Mouse (Mus musculus) myocyte (in vitro differentiated cells): Measurements from ENCODE around the gene Sh3rf1. TPM values are rescaled to one million over a fixed set of nuclear protein-coding genes. Genes with fewer than 3 reads are reported as not detected.

Experiments
- H3K27me3 ChIP-seq: one replicate; pipeline ENCODE4 v1.6.1; 2011; ENCODE audit not compliant: control insufficient read depth, insufficient read depth, insufficient read length
- H3K36me3 ChIP-seq: one replicate; pipeline ENCODE4 v1.6.1; 2011; ENCODE audit not compliant: control insufficient read depth, insufficient read depth
- H3K4me2 ChIP-seq: one replicate; pipeline ENCODE4 v1.6.1; 2011; ENCODE audit warnings: low read depth, control low read depth
- H3K4me3 ChIP-seq: one replicate; pipeline ENCODE4 v1.5.1; 2011; ENCODE audit warnings: mild to moderate bottlenecking, control low read depth, moderate library complexity
- H3K79me2 ChIP-seq: one replicate; pipeline ENCODE4 v1.6.1; 2011; ENCODE audit not compliant: control insufficient read depth, insufficient read depth
- H3ac ChIP-seq: one replicate; pipeline ENCODE4 v1.6.1; 2011; ENCODE audit not compliant: control insufficient read depth, insufficient read length
- CEBPB ChIP-seq: IDR thresholded peaks from 2 replicates; pipeline ENCODE4 v1.6.1; 2011; ENCODE audit warnings: mild to moderate bottlenecking, moderate library complexity; ENCODE audit not compliant: poor library complexity, insufficient read depth, severe bottlenecking
- E2F4 ChIP-seq: IDR thresholded peaks from one replicate; pipeline ENCODE4 v1.6.1; 2011; ENCODE audit warnings: mild to moderate bottlenecking, control low read depth, moderate library complexity; ENCODE audit not compliant: insufficient read depth
- MAX ChIP-seq: IDR thresholded peaks from one replicate; pipeline ENCODE4 v1.6.1; 2011; ENCODE audit warnings: low read depth, mild to moderate bottlenecking, control low read depth
- MYOD1 ChIP-seq, 3 experiments: IDR thresholded peaks; one replicate each; pipeline ENCODE4 v1.6.1; 2011; ENCODE audit warnings: control low read depth in 2 of 3, low read depth in 2 of 3, mild to moderate bottlenecking in 2 of 3, moderate library complexity in 1 of 3; ENCODE audit not compliant: insufficient read length in 2 of 3, control insufficient read depth in 1 of 3
- MYOG ChIP-seq, 3 experiments: IDR thresholded peaks; one replicate each; pipeline ENCODE4 v1.6.1; 2011; ENCODE audit warnings: control low read depth in 2 of 3, low read depth in 2 of 3, mild to moderate bottlenecking in 2 of 3; ENCODE audit not compliant: insufficient read length in 2 of 3, control insufficient read depth in 1 of 3, insufficient read depth in 1 of 3
- POLR2A ChIP-seq: IDR thresholded peaks from one replicate; pipeline ENCODE4 v1.6.1; 2011; ENCODE audit warnings: low read depth, mild to moderate bottlenecking, control low read depth, moderate library complexity; ENCODE audit not compliant: insufficient read length
- POLR2AphosphoS2 ChIP-seq: IDR thresholded peaks from one replicate; pipeline ENCODE4 v1.6.1; 2011; ENCODE audit warnings: low read depth, control low read depth; ENCODE audit not compliant: insufficient read length
- REST ChIP-seq: IDR thresholded peaks from one replicate; pipeline ENCODE4 v1.6.1; 2011; ENCODE audit warnings: mild to moderate bottlenecking, control low read depth, moderate library complexity; ENCODE audit not compliant: insufficient read depth, insufficient read length
- SRF ChIP-seq: IDR thresholded peaks from one replicate; pipeline ENCODE4 v1.6.1; 2011; ENCODE audit warnings: low read depth; ENCODE audit not compliant: control insufficient read depth, insufficient read length
- TCF12 ChIP-seq: IDR thresholded peaks from one replicate; pipeline ENCODE4 v1.6.1; 2011; ENCODE audit warnings: mild to moderate bottlenecking, control low read depth; ENCODE audit not compliant: poor library complexity, insufficient read depth, severe bottlenecking
- TCF3 ChIP-seq: IDR thresholded peaks from one replicate; pipeline ENCODE4 v1.6.1; 2011; ENCODE audit warnings: low read depth, control low read depth; ENCODE audit not compliant: insufficient read length
- USF1 ChIP-seq: IDR thresholded peaks from one replicate; pipeline ENCODE4 v1.6.1; 2011; ENCODE audit warnings: low read depth, mild to moderate bottlenecking, control low read depth, moderate library complexity
- polyA plus RNA-seq: library from polyadenylated mRNA; unstranded; fragments of >200 nt; fragmentation: generic; extraction: Trizol; gene quantifications from one replicate; pipeline ENCODE4 v1.2.1, GENCODE M21; 2012; ENCODE audit warnings: missing spikeins

The Sh3rf1 gene
- polyA plus RNA-seq, 1 experiment = 4.2 TPM

DNA sequence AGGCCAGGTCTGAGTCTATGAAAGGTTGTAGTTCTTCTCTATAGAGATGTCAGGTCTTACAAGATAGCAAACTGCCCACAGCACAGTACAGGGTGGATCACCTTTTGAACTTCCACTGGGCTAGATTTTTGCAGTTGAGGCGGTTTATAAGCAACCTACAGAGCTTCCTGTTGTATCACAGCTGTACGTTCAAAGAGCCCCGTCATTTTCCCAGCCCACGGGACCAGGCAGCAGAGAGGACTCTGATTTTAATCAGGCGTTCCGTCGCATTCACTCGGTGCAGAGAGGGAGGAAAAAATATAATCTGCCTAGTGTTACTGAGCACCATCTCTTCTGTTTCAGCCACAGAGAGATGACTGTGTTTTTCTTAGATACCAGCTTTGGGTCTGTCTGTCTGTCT is 135.3 kb downstream of the Sh3rf1 start:
- Histone ChIP-seq H3K79me2 (no peaks in the 10 kb centered on the region), H3K4me2 (no peak overlapping the region), H3K27me3 (no peaks in the 10 kb centered on the region), H3K36me3 (no peaks in the 10 kb centered on the region), H3K4me3 (no peak overlapping the region), H3ac (no peak overlapping the region)
- TF ChIP-seq POLR2A = no peak
- TF ChIP-seq REST = no peak
- no peak for TF ChIP-seq CEBPB
- no peak for TF ChIP-seq POLR2AphosphoS2
- no peak for TF ChIP-seq MAX
- TF ChIP-seq TCF3 = no peak
- TF ChIP-seq MYOG (IDR thresholded peaks at IDR 0.05; ENCODE audit: control insufficient read depth in 1 of 3, insufficient read depth in 1 of 3, insufficient read length in 2 of 3, low read depth in 2 of 3) = no peak
- no peak for TF ChIP-seq MYOD1 (IDR thresholded peaks at IDR 0.05; ENCODE audit: control insufficient read depth in 1 of 3, insufficient read length in 2 of 3, low read depth in 2 of 3)
- TF ChIP-seq SRF = no peak
- TF ChIP-seq USF1 = no peak
- TF ChIP-seq E2F4 = no peak
- TF ChIP-seq TCF12 = no peak

DNA sequence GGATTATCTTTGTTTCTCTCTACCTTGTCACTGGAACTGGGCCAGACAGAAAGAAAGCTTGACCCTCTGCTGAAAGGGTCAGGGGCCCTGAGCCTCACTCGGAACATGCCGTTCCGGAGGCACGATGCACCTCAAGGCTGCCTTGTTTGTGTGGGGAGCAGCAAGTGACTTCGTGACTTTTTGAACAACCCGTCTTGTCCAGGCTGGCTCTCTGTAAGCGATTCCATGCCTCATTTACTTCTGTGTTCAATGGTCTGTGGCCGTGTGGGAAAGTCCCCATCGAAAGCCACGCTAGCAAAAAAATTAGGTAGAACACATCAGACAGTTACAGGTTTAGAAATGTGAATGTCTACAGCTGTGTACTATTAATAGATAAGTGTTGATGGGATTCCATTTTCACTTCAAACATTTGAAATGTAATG is 136.2 kb downstream of the Sh3rf1 start:
- Histone ChIP-seq H3ac (no peak overlapping the region), H3K27me3 (no peaks in the 10 kb centered on the region), H3K4me2 (no peak overlapping the region), H3K4me3 (no peak overlapping the region), H3K36me3 (no peaks in the 10 kb centered on the region), H3K79me2 (no peaks in the 10 kb centered on the region)
- no peak for TF ChIP-seq TCF12
- TF ChIP-seq SRF = no peak
- no peak for TF ChIP-seq USF1
- TF ChIP-seq E2F4 = no peak
- TF ChIP-seq REST = no peak
- TF ChIP-seq MAX = no peak
- no peak for TF ChIP-seq POLR2AphosphoS2
- no peak for TF ChIP-seq TCF3
- no peak for TF ChIP-seq CEBPB
- TF ChIP-seq MYOD1 (IDR thresholded peaks at IDR 0.05; ENCODE audit: control insufficient read depth in 1 of 3, insufficient read length in 2 of 3, low read depth in 2 of 3) = no peak
- TF ChIP-seq POLR2A = no peak
- TF ChIP-seq MYOG (IDR thresholded peaks at IDR 0.05; ENCODE audit: control insufficient read depth in 1 of 3, insufficient read depth in 1 of 3, insufficient read length in 2 of 3, low read depth in 2 of 3) = no peak

DNA sequence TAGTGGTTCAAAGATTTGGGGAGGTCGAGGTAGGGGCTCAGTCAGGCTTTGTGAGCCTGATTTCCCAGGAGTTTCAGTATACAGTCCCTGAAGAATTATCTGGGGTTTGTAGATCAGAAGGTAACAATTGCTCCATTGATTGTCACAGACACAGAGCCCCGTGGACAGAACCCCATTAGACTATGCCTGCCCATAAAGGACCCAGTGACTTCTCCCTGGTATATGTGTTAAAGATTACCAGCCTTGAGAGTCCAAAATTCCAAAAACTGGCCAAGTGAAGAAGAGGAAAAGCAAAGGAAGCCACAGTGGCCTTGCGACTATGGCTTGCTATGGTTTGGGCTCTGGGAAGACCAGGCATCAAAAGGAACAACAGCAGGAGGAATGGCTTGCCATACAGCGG is 136.7 kb downstream of the Sh3rf1 start:
- no peaks in the 10 kb centered on the region for H3K36me3 ChIP-seq
- H3K27me3 ChIP-seq = no peaks in the 10 kb centered on the region
- no peak overlapping the region for H3ac ChIP-seq
- no peak for TF ChIP-seq USF1
- TF ChIP-seq TCF3 = no peak
- no peak for TF ChIP-seq POLR2A
- no peak for TF ChIP-seq SRF
- TF ChIP-seq E2F4 = no peak
- TF ChIP-seq MYOG (IDR thresholded peaks at IDR 0.05; ENCODE audit: control insufficient read depth in 1 of 3, insufficient read depth in 1 of 3, insufficient read length in 2 of 3, low read depth in 2 of 3) = no peak
- no peak for TF ChIP-seq MAX
- TF ChIP-seq POLR2AphosphoS2 = no peak
- TF ChIP-seq REST = no peak
- no peak overlapping the region for H3K4me2 ChIP-seq
- H3K4me3 ChIP-seq = no peak overlapping the region
- no peaks in the 10 kb centered on the region for H3K79me2 ChIP-seq

DNA sequence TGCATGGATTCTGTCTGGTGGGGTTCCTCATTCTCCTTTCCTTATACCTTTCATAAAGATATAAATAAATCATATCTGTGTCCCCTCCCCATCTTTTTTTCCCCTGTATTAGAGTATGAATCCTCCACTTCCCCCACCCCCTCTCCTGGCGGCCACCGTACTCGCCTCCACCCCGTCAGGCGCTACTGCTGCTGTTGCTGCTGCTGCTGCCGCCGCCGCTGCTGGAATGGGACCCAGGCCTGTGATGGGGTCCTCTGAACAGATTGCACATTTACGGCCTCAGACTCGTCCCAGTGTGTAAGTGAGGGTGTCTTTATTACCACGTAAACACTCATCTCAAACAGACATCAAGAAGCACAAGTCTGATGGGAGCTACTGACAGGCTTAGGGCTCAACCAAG is 137.8 kb downstream of the Sh3rf1 start:
- Histone ChIP-seq H3K4me2 (no peak overlapping the region), H3K36me3 (no peaks in the 10 kb centered on the region), H3K79me2 (no peaks in the 10 kb centered on the region), H3K4me3 (no peak overlapping the region), H3K27me3 (no peaks in the 10 kb centered on the region), H3ac (no peak overlapping the region)
- TF ChIP-seq MYOD1 (IDR thresholded peaks at IDR 0.05; ENCODE audit: control insufficient read depth in 1 of 3, insufficient read length in 2 of 3, low read depth in 2 of 3) = no peak
- TF ChIP-seq TCF3 = no peak
- TF ChIP-seq REST = no peak
- TF ChIP-seq TCF12 = no peak
- no peak for TF ChIP-seq USF1
- TF ChIP-seq MYOG (IDR thresholded peaks at IDR 0.05; ENCODE audit: control insufficient read depth in 1 of 3, insufficient read depth in 1 of 3, insufficient read length in 2 of 3, low read depth in 2 of 3) = no peak
- TF ChIP-seq POLR2AphosphoS2 = no peak
- TF ChIP-seq POLR2A = no peak

DNA sequence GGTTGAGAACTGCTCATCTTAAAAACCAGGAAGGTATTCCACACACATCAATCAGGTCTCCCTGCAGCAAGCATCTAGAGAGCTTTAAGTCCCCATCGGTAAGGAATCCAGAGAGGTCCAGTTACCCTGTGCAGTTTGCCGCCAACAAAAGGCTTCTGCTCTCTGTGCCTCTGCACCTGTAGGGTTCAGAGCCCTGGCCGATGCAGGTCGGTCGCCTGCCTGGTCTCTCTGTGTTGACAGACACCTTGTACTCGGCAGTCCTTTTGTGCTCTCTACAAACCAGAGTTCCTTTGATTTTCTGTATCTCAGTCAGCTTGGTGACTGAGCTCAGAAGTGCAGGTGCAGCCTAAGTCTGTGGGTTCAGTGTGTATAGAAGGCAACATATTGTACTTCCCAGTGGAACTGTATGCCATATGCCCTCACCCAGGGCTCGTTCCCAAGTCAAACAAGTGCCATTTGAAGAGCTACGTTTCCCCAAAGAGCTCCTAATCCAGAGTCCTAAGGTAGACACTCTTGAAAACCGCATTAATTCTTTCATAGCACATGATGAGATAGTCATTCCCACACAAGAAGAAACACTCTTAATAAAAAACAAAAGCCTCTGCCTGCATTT is 138.7 kb downstream of the Sh3rf1 start:
- TF ChIP-seq POLR2A = no peak
- TF ChIP-seq REST = no peak
- TF ChIP-seq E2F4 = no peak
- no peak for TF ChIP-seq MAX
- no peak for TF ChIP-seq CEBPB
- no peak for TF ChIP-seq POLR2AphosphoS2
- TF ChIP-seq MYOD1 (IDR thresholded peaks at IDR 0.05; ENCODE audit: control insufficient read depth in 1 of 3, insufficient read length in 2 of 3, low read depth in 2 of 3) = no peak
- TF ChIP-seq SRF = no peak
- Histone ChIP-seq H3K79me2 (no peaks in the 10 kb centered on the region), H3ac (no peak overlapping the region), H3K4me3 (no peak overlapping the region), H3K4me2 (no peak overlapping the region), H3K27me3 (no peaks in the 10 kb centered on the region), H3K36me3 (no peaks in the 10 kb centered on the region)
